Mouse (Mus musculus): ENCODE measurements at regions not wholly inside any gene's neighbourhood (a gene's known extent, or its start where the extent isn't known, plus 50 kb on each side); places are given as distances from the start of the nearest gene placed in this dataset.

DNA sequence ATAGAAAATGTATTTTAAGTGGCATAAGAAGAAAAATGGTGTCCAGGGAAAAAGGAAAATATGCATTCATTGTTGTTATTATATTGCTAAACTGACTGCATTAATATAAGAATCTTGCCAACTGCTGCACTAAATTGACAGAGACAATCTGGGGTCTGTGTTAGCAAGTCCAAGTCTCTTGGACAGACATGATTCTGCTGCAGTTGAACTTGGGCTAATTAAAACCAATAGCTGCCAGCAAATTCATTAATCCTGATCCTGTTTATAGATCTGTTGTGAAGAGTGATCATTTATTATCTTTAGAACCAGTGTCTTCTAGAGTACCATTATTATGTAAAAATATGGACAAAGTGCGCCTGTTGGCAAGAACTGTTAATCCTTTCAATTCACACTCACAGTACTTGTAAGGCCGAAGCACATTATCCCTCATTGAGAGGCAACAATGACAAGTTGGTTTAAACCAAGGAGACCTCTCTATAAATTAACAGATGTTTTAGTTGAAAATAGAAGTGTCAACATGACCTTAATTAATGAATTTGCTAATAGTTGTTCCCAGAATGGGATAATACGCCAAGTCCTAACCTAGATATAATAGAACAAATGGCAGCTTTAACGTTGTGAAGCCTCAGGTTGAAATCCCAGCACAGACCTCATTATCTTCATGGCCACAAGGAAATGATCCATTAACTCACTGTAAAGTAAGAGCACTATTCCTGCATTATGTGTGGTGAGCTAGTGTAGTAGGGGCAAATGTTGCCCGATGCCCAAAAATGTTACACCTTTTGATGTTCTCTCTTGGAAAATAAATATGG, 205.1 kb upstream of the Gm12666 start:
- H3K27ac ChIP-seq (ENCODE audit: low read length): no peak overlapping the region
- no peak overlapping the region for H3K4me2 ChIP-seq (ENCODE audit: low read length)
- H3K9me3 ChIP-seq (ENCODE audit: control insufficient read depth, low read length): no peaks in the 10 kb centered on the region
- 0 out of 2 replicates have a peak, but pooled peaks cover 2% of the 10 kb centered on the region for H3K4me1 ChIP-seq (replicated peaks; ENCODE audit: control insufficient read depth, insufficient read depth, low read length)
- WGBS: 15% methylated on average over 5 of the region's 5 CpGs
- H3K4me3 ChIP-seq (replicated peaks; ENCODE audit: low read length): no peak overlapping the region
- no peaks in the 10 kb centered on the region for H3K27me3 ChIP-seq (replicated peaks; ENCODE audit: control insufficient read depth, insufficient read depth, low read length)
- no peak overlapping the region for H3K9ac ChIP-seq (replicated peaks; ENCODE audit: low read depth, low read length)
- H3K36me3 ChIP-seq (ENCODE audit: control insufficient read depth, insufficient read depth): no peaks in the 10 kb centered on the region
- ATAC-seq: peak; percentile 93

Measured in forebrain, embryonic 16.5 days (tissue).